Mouse (Mus musculus) cerebellum, postnatal 10 days (tissue): ENCODE measurements around the gene Cep112.
"Not testable (repeated sequence)": the region's sequence is repeated elsewhere in the genome, so short reads cannot be mapped to it uniquely, and the experiment has no call there.

Source experiments
- DNase-seq, 2 experiments: peaks; one replicate each; pipeline ENCODE4 v3.0.0; 2021; ENCODE audit warnings: mixed read lengths in 2 of 2

Cep112 gene

GRCm38 (mm10) chr11:108805947-108806346 lies 381.0 kb downstream of the Cep112 start:
- DNase-seq: no peak

GRCm38 (mm10) chr11:108809626-108810025 lies 384.6 kb downstream of the Cep112 start:
- DNase-seq: no peak

- DNase-seq: no peak
Measured at GRCm38 (mm10) chr11:108821771-108822170, 396.8 kb downstream of the Cep112 start.

- DNase-seq: no peak
Measured at GRCm38 (mm10) chr11:108822257-108822656, 397.3 kb downstream of the Cep112 start.

- peak; percentile 69 to 85 for DNase-seq
Measured at GRCm38 (mm10) chr11:108827321-108827720, 402.3 kb downstream of the Cep112 start.

- peak; percentile 9 to 10 for DNase-seq
Measured at GRCm38 (mm10) chr11:108828374-108829025, 403.5 kb downstream of the Cep112 start.

- no peak for DNase-seq
Measured at GRCm38 (mm10) chr11:108836706-108837105, 411.7 kb downstream of the Cep112 start.

GRCm38 (mm10) chr11:108840195-108840594 lies 415.2 kb downstream of the Cep112 start:
- DNase-seq: no peak

- DNase-seq: no peak
Measured at GRCm38 (mm10) chr11:108842765-108843164, 417.8 kb downstream of the Cep112 start.

- DNase-seq: peak; percentile 17 to 27
Measured at GRCm38 (mm10) chr11:108845971-108846370, 421.0 kb downstream of the Cep112 start.

GRCm38 (mm10) chr11:108846479-108846878 lies 421.5 kb downstream of the Cep112 start:
- no peak for DNase-seq

- no peak for DNase-seq
Measured at GRCm38 (mm10) chr11:108851771-108852170, 426.8 kb downstream of the Cep112 start.

GRCm38 (mm10) chr11:108857254-108857653 lies 432.3 kb downstream of the Cep112 start:
- DNase-seq: peak in 1 of 2 experiments; percentile 10

- peak; percentile 35 to 40 for DNase-seq
Measured at GRCm38 (mm10) chr11:108857678-108858338, 432.8 kb downstream of the Cep112 start.

- peak; percentile 33 to 50 for DNase-seq
Measured at GRCm38 (mm10) chr11:108858339-108858804, 433.4 kb downstream of the Cep112 start.

GRCm38 (mm10) chr11:108858846-108859245 lies 433.9 kb downstream of the Cep112 start:
- no peak for DNase-seq

GRCm38 (mm10) chr11:108862360-108862759 lies 437.4 kb downstream of the Cep112 start:
- DNase-seq: no peak

GRCm38 (mm10) chr11:108865746-108866145 lies 440.8 kb downstream of the Cep112 start:
- no peak for DNase-seq

- no peak for DNase-seq
Measured at GRCm38 (mm10) chr11:108867538-108867937, 442.5 kb downstream of the Cep112 start.

GRCm38 (mm10) chr11:108871284-108871683 lies 446.3 kb downstream of the Cep112 start:
- not testable (repeated sequence) for DNase-seq

- no peak for DNase-seq
Measured at GRCm38 (mm10) chr11:108871748-108872147, 446.8 kb downstream of the Cep112 start.

- no peak for DNase-seq
Measured at GRCm38 (mm10) chr11:108876633-108877205, 451.7 kb downstream of the Cep112 start.

GRCm38 (mm10) chr11:108877520-108877919 lies 452.5 kb downstream of the Cep112 start:
- DNase-seq: no peak

GRCm38 (mm10) chr11:108880546-108880945 lies 455.6 kb downstream of the Cep112 start:
- no peak for DNase-seq
